Mouse (Mus musculus) intestine, embryonic 14.5 days (tissue): ENCODE measurements at regions not wholly inside any gene's neighbourhood (a gene's known extent, or its start where the extent isn't known, plus 50 kb on each side); places are given as distances from the start of the nearest gene placed in this dataset.

Experiments
- ATAC-seq: fragments of 200-750 bp; cut with Nextera tagmentation; replicated peaks from 2 replicates; pipeline ENCODE4 v1.8.0; 2017; ENCODE audit warnings: low read depth, moderate number of reproducible peaks, moderate TSS enrichment, moderate library complexity; ENCODE audit not compliant: low FRiP score, low TSS enrichment
- DNase-seq: peaks from one replicate; pipeline ENCODE4 v3.0.0-alpha.2; 2018; ENCODE audit warnings: low spot score
- H3K27ac ChIP-seq: fragments of 300-500 bp; sonication (generic); 2 replicates; pipeline ENCODE4 v1.5.1; 2014; ENCODE audit warnings: low read depth, mild to moderate bottlenecking, control low read depth
- H3K27me3 ChIP-seq: fragments of 300-500 bp; sonication (generic); replicated peaks from 2 replicates; pipeline ENCODE4 v1.6.1; 2014; ENCODE audit warnings: low read length, control low read depth; ENCODE audit not compliant: control insufficient read depth, insufficient read depth
- H3K36me3 ChIP-seq: fragments of 300-500 bp; sonication (generic); 2 replicates; pipeline ENCODE4 v1.6.1; 2014; ENCODE audit warnings: low read length, control low read depth; ENCODE audit not compliant: control insufficient read depth, insufficient read depth
- H3K4me1 ChIP-seq: fragments of 300-500 bp; sonication (generic); replicated peaks from 2 replicates; pipeline ENCODE4 v1.6.1; 2014; ENCODE audit warnings: low read length, control low read depth, mixed read lengths; ENCODE audit not compliant: control insufficient read depth, insufficient read depth
- H3K4me2 ChIP-seq: fragments of 300-500 bp; sonication (generic); 2 replicates; pipeline ENCODE4 v1.6.1; 2014; ENCODE audit warnings: low read length
- H3K4me3 ChIP-seq: fragments of 300-500 bp; sonication (generic); 2 replicates; pipeline ENCODE4 v1.5.1; 2014; ENCODE audit warnings: low read depth, low read length, control low read depth, mixed read lengths
- H3K9ac ChIP-seq: fragments of 300-500 bp; sonication (generic); 2 replicates; pipeline ENCODE4 v1.6.1; 2014; ENCODE audit warnings: mild to moderate bottlenecking, low read length
- H3K9me3 ChIP-seq: fragments of 300-500 bp; sonication (generic); 2 replicates; pipeline ENCODE4 v1.6.1; 2016; ENCODE audit warnings: low read length, control low read depth; ENCODE audit not compliant: control insufficient read depth
- WGBS: fragments of 180-500 bp; shearing (Covaris S2); extraction: QIAGEN DNeasy Blood & Tissue Kit; methylation state at CpG from one replicate; pipeline ENCODE4 v1.1.7; 2014; 5-methylcytosine and 5-hydroxymethylcytosine counted together

DNA sequence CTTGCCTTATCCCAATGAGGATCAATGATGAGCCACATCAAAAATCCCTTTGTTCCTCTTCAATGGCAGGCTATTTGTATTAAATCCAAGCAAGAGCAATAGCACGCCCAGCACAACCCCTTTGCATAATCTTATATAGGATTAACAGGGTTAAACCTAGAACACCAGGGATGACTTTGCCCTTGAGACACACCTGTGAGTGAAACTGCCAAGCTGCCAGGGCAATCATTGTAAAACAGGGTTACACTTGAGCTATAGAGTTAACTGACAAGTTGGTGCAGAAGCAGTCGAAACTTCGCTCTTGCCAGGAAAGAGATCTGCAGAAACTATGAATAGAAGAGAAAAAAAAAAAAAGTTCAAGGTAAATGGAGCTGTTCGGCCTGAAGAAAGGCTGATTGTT is 167.6 kb downstream of the Klf6 start:
- H3K36me3 ChIP-seq = no peaks in the 10 kb centered on the region
- no peaks in the 10 kb centered on the region for H3K27me3 ChIP-seq
- no peaks in the 10 kb centered on the region for H3K4me1 ChIP-seq
- H3K4me2 ChIP-seq = no peak overlapping the region
- no peak overlapping the region for H3K27ac ChIP-seq
- DNase-seq (no peak), ATAC-seq (no peak)
- no peaks in the 10 kb centered on the region for H3K9me3 ChIP-seq
- H3K4me3 ChIP-seq = no peak overlapping the region
- no peak overlapping the region for H3K9ac ChIP-seq
- WGBS = 68% methylated on average over 4 of the region's 4 CpGs

GRCm38 (mm10) chr13:6029461-6029860 is 168.2 kb downstream of the Klf6 start:
- 87% methylated on average over 6 of the region's 6 CpGs for WGBS
- Histone ChIP-seq H3K36me3 (no peaks in the 10 kb centered on the region), H3K4me2 (no peak overlapping the region), H3K9me3 (no peaks in the 10 kb centered on the region), H3K27ac (no peak overlapping the region), H3K9ac (no peak overlapping the region), H3K4me3 (no peak overlapping the region), H3K4me1 (no peaks in the 10 kb centered on the region), H3K27me3 (no peaks in the 10 kb centered on the region)
- ATAC-seq (no peak), DNase-seq (no peak)

DNA sequence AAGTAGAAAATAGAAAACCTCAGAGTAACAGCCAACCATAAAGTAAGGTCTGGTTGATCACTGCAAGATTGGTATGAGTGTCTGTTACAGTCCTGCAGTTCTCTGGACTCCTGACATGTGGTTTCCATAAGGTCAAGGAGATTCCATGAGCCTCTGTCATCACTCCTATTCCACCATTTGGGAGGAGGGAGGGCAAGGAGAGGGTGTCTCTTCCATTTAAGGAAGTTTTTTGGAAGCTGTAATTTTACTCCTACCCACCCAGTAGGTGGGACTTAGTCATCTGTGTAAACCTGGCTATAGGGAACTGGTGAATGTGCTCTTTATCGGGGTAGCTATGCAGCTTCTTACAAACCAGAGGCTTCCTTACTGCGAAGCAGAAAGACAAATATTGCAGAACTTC is 168.8 kb downstream of the Klf6 start:
- DNase-seq (no peak), ATAC-seq (no peak)
- Histone ChIP-seq H3K9ac (no peak overlapping the region), H3K27me3 (no peaks in the 10 kb centered on the region), H3K27ac (no peak overlapping the region), H3K4me3 (no peak overlapping the region), H3K4me2 (no peak overlapping the region), H3K36me3 (no peaks in the 10 kb centered on the region), H3K9me3 (no peaks in the 10 kb centered on the region), H3K4me1 (no peaks in the 10 kb centered on the region)
- 69% methylated on average over 2 of the region's 2 CpGs for WGBS

GRCm38 (mm10) chr13:6040132-6040531 is 178.8 kb downstream of the Klf6 start:
- ATAC-seq (no peak), DNase-seq (no peak)
- Histone ChIP-seq H3K27ac (no peak overlapping the region), H3K4me2 (no peak overlapping the region), H3K4me1 (no peaks in the 10 kb centered on the region), H3K27me3 (no peaks in the 10 kb centered on the region), H3K9me3 (no peaks in the 10 kb centered on the region), H3K4me3 (no peak overlapping the region), H3K36me3 (no peaks in the 10 kb centered on the region), H3K9ac (no peak overlapping the region)
- WGBS = 77% methylated on average over 7 of the region's 7 CpGs

DNA sequence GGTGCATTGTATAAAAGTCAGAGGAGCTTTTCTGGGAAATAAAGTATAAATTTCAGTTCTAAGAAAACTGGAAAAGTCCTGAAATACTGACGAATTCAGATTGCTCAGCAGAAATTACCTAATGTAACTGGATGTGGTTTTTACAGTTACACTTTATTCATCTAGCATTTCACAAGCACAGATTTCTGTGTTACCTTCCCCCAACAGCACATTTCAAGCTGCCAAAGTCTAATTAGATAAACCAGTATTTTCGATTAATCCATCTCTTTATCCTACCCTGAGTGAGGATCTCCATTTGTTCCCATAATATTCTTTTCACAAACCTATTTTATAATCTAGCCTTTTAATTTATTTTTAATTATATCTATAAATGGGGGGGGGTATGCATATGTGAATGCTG is 179.4 kb downstream of the Klf6 start:
- WGBS = 86% methylated on average over 2 of the region's 2 CpGs
- ATAC-seq = no peak

DNA sequence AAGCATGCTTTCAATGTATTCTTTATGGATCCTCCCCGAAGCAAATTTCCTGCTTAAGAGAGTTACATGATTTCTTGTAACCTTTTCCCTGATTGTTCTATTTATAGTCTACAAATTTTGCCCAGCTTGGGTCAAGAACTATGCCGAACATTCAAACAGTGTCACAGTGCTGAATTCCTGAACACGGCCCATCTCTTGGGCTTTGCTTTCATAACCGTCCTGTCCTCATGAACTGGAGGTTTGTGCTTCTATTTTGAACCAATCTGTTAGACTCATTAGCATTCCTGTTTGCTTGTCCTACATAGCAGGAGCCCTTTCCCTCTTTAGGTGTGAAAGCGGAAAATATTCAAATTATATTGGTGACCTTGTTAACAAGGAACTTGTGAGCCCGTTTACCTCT is 181.2 kb downstream of the Klf6 start:
- Histone ChIP-seq H3K27me3 (no peaks in the 10 kb centered on the region), H3K4me2 (no peak overlapping the region), H3K9me3 (no peaks in the 10 kb centered on the region), H3K4me3 (no peak overlapping the region), H3K27ac (no peak overlapping the region), H3K36me3 (no peaks in the 10 kb centered on the region), H3K9ac (no peak overlapping the region), H3K4me1 (no peaks in the 10 kb centered on the region)
- ATAC-seq = no peak
- no peak for DNase-seq
- WGBS = 81% methylated on average over 6 of the region's 6 CpGs

More for the DNA sequence above, 179.4 kb downstream of the Klf6 start:
- Histone ChIP-seq H3K27me3 (no peaks in the 10 kb centered on the region), H3K4me3 (no peak overlapping the region), H3K4me1 (no peaks in the 10 kb centered on the region), H3K36me3 (no peaks in the 10 kb centered on the region), H3K9ac (no peak overlapping the region), H3K4me2 (no peak overlapping the region), H3K27ac (no peak overlapping the region), H3K9me3 (no peaks in the 10 kb centered on the region)
- DNase-seq = no peak

GRCm38 (mm10) chr13:6059515-6060228 is 198.4 kb downstream of the Klf6 start:
- no peak for ATAC-seq
- Histone ChIP-seq H3K27me3 (no peaks in the 10 kb centered on the region), H3K4me3 (no peak overlapping the region), H3K4me1 (peaks cover 7% of the 10 kb centered on the region), H3K4me2 (no peak overlapping the region), H3K27ac (no peak overlapping the region), H3K9me3 (no peaks in the 10 kb centered on the region), H3K9ac (no peak overlapping the region), H3K36me3 (no peaks in the 10 kb centered on the region)
- no peak for DNase-seq
- 26% methylated on average over 6 of the region's 6 CpGs for WGBS

DNA sequence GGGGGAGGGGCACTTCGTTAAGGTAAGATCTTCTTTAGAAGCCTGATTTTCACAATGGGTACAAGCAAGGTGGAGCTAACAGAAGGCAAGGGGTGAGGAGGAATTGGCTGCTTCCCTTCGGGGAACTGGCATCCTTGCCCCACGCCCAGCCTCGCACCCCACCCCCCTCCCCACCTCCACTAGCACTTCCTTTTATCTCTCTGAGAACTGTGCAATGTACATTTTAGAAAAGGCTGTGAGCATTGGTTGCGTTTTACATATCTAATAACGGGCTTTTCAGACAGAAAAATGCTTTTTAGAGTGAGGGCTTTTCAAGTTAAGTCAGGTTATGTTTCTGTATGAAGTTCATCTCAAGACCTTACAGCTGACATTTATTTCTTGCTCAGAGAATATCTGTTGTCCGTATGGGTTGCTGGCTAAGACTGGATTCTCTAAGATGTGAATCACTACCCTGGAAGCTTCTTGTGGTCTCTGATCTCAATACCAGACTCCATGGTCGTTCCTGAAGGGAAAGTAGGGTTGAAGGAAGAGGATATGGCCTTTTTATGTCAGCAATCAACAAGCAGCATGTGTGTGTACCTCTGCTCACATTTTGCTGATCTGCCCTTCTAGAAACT is 199.1 kb downstream of the Klf6 start:
- Histone ChIP-seq H3K27ac (no peak overlapping the region), H3K9me3 (no peaks in the 10 kb centered on the region), H3K27me3 (no peaks in the 10 kb centered on the region), H3K4me2 (no peak overlapping the region), H3K4me1 (peaks cover 7% of the 10 kb centered on the region), H3K9ac (no peak overlapping the region), H3K36me3 (no peaks in the 10 kb centered on the region), H3K4me3 (no peak overlapping the region)
- no peak for ATAC-seq
- WGBS = 36% methylated on average over 8 of the region's 8 CpGs
- no peak for DNase-seq

DNA sequence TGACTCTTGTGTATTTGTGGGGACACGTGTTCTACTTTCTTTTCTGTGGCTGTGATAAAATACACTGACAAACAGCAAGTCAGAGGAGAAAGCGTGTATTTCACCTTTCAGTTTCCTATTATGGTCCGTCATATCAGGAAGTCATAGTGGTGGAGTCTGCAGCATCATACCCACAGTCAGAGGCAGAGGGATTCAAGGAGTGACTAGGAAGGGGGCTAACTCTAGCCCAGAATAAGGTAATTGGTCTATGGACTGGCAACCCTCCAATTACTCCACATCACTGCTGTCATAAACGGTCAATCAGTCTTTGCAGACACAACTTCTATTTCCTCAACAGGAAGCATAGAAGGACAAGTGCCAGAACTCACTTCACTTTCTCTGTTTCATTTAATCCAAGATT is 201.0 kb downstream of the Klf6 start:
- no peak overlapping the region for H3K9ac ChIP-seq
- no peak overlapping the region for H3K4me3 ChIP-seq
- WGBS = 90% methylated on average over 4 of the region's 4 CpGs
- no peaks in the 10 kb centered on the region for H3K9me3 ChIP-seq
- H3K27me3 ChIP-seq = no peaks in the 10 kb centered on the region
- DNase-seq = no peak
- peaks cover 7% of the 10 kb centered on the region for H3K4me1 ChIP-seq
- H3K27ac ChIP-seq = no peak overlapping the region
- no peak overlapping the region for H3K4me2 ChIP-seq
- ATAC-seq = no peak
- no peaks in the 10 kb centered on the region for H3K36me3 ChIP-seq
